Mouse (Mus musculus): Measurements from ENCODE around the gene Rfxank.

DNA sequence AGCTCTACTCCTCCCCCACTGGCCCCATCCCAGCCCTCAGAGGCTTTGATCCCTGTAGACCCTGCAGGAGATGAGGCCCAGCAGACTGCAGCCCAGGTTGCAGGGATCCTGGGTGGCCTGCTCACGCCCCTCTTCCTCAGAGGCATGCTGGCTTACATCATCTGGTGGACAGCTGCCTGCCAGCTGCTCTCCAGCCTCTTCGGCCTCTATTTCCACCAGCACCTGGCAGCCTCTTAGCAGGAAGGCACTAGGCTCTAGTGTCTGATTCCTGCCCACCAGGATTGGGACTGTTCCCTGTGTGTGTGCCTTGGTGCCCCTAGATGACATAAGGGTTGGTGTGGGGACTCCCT lies 42.9 kb upstream of the Rfxank start:
- TF ChIP-seq CTCF (conservative IDR thresholded peaks at IDR 0.05; ENCODE audit: low read length) (no peak), NANOG (IDR thresholded peaks at IDR 0.05; ENCODE audit: borderline replicate concordance, low read length) (no peak)
